Mouse (Mus musculus): ENCODE measurements around the gene Cftr.

Cftr gene

DNA sequence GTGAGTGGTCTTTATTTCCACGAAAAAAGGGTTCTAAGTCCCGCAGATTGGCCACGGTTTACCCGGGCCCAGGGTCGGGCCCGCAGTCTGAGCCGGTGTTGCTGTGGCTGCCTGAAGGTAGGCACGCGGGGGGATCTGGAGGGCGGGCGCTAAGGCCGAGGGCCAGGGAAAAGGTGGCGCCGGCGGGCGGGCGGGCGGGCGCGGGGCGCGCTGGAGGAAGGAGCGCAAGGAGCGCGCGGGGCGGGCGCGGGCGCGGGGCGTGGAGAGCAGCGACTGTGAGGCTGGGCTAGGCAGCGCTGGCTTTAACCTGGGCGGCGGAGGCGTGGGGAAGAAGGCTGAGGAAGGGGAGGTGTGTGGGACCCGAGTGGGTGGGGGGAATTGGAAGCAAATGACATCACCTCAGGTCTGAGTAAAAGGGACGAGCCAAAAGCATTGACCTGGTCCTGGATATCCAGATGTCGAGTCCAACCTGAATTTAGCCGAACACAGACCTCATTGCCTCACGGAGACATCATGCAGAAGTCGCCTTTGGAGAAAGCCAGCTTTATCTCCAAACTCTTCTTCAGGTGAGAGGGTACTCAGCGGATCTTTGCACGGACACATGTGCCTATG is at the start of gene Cftr:
TSS of gene Cftr (plus strand) at position 377 of the 612 bp plus-strand sequence.
- no peak for DNase-seq (ENCODE audit: low read depth, low spot score)

DNA sequence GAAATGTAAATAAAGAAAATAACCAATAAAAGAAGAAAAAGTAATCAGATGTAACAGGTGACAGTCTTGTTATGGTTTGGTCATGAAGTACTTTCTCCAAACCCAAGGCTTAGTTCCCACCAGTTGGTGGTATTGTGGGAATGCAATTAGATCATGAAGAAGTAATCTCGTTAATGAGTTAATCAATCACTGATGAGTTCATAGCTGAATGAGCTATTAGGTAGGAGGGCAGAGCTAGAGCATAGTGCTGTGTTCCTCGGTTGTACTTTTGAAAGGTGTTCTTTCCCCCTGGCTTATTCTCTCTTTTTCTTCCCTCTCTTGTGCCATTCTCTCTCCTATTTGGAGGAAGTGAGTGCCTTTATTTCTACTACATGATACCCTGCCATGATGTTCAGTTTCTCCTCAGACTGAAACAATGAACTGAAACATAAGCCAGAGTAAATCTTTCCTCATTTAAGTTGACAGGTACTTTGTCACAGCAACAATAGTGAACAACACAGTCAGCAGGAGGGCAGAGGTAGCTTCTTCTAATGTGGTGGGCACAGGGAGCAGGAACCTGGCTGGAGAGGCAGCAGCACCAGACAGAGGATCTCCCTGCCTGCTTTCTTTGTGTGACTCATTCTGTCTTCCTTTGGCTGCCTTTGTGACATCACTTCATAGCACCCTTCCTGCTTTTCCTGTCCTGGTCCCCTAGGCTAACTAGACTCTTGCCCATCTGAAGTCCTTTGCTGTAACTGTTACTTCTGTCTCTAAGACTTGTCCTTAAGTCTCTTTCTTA is 43.1 kb upstream of the Cftr start:
- DNase-seq (ENCODE audit: low read depth, low spot score): no peak

DNA sequence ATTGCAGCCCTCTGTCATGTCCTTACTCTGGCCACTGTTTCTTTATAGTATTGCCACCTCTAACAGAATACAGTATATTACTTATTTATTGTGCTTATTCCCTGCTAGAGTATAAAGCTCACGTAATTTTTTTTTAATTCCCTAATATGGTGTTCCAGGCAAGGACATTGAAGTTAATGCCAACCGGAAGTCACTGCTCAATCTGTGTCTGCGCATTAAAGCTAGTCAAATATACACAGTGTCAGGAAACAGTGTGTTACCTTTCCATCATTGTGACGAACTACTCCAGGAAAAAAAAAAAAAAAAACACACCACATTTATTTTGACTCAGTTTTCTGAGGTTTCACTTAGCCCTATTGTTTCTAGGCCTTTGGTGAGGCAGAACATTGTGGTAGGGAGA is 42.4 kb upstream of the Cftr start:
- DNase-seq (ENCODE audit: low read depth, low spot score): no peak

DNA sequence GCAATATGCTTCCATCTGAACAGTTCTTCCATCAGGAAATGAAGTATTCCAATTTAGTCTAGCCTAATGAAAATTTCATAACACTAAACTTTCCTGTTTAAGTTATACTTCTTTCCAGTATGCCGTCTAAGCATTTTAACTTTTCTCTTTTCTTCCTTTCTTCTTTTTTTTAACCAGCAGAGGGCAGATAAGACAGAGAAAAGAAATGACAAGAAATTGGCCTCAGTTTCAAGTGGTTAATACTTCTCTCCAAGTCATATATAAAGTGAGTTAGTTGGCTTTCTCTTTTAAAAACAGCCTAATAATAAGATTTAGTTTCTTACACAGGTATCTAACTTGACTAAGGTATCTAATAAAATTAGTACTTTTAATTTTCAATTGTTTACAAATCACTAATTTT is 35.2 kb upstream of the Cftr start:
- no peak for DNase-seq (ENCODE audit: low read depth, low spot score)

DNA sequence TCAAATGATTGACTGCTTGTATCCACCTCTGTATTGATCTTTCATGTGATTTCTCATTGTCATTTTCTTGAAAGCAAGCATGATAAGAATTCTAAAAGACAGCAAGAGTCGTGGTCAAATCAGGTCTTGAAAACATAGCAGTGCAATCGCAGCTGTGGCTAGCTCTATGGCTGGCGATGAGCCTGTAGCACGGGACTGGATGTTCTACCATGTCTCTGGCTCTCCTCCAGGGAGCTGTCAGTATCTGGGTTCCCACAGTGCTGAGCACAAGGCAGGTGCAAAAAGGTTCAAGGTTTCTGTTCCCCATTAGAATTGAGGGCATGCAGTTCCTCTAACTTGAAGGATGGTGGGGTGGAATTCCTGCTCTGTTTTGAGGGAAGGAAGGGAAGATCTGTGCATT is 17.5 kb upstream of the Cftr start:
- DNase-seq (ENCODE audit: low read depth, low spot score): no peak

DNA sequence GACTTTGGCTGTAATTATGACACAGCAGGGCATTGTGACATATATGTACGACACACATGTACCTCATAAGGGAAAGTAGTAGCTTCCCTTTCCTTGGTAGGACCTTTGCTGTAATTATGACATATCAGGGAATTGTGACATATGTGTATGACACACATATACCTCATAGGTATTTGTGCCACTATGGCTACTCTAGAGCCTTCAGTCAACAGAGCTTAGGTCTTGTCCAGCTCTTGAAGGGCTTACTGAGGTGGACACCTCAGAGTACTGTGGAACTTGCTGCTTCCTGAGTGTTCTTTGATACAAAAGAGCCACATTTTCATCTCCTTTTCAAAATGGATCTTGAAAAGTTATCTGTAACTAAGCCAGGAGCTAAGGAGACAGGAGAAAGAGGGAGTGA is 869 bp upstream of the Cftr start:
- no peak for DNase-seq (ENCODE audit: low read depth, low spot score)

DNA sequence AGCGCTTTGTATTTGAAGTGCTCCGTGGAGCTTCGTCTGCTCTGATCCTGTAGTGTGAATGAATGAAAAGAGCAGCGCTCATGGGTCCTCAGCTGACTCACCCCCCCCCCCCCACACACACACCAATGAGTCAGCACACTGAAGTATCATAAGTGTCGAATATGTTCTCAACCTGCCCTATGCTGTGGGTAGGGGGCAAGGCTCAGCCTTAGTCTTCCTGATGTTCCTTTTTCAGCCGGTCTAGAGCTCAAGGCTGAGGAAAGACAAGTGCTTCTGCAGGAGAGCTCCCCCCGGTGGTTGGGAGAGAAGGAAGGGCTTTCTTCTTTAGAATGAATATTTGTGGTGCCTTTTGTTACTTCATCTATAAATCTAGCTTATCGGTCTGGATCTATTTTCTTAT is 1.1 kb downstream of the Cftr start:
- DNase-seq (ENCODE audit: low read depth, low spot score): no peak

DNA sequence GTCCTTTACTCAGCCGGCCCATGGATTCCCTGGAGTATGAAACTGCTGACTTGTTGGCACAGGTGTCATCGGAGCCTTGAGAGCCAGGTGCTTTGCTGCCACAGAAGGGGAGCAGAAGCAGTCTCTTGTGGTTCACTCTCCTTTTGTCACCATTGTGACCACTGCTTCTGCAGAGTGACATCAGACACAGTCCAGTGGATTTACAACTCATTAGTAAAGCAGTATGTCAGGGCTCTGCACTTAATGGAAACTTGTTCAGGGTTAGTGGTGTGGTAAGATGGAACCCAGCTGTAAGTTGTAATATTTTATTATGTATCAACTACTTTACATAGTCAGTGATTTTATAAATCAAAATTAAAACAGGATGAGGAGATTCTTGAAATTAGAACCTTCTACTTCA is 7.0 kb downstream of the Cftr start:
- no peak for DNase-seq (ENCODE audit: low read depth, low spot score)

DNA sequence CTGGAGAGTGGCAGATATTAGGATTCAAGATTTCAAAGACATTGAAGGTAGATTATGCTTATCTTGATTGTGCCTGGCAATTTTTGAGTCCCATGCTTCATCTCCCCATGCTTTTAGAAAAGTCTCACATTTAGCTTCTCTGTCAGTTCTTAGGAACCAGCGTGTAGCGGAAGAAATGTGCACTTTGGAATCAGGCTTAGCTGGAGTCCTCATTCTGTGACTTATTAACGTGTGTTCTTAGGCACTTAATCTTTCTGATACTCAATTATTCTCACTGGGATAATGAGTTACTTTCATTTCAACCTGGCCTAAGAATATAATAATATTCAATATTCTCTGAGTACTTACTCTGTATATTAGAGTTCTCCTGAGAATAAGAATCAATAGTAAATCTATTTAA is 10.2 kb downstream of the Cftr start:
- no peak for DNase-seq (ENCODE audit: low read depth, low spot score)

DNA sequence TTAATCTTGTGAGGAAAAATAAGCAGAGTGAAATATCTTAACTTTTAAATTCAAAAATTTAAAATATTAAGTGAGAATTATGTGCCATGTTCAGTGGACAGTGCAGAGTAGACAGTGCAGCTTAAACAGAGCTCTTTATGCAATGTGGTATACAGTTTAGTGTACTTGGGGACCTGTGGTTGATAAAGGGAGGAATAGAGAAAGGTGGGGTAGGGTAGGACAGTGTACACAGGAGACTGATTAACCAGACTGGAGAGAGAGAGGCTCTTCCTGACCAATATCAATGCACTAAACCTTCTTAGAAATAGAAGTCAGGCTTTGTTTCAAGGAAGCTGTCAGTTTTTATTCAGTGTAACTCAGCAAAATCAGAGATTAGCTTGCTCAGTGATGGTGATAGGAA is 12.4 kb downstream of the Cftr start:
- DNase-seq (ENCODE audit: low read depth, low spot score): no peak

DNA sequence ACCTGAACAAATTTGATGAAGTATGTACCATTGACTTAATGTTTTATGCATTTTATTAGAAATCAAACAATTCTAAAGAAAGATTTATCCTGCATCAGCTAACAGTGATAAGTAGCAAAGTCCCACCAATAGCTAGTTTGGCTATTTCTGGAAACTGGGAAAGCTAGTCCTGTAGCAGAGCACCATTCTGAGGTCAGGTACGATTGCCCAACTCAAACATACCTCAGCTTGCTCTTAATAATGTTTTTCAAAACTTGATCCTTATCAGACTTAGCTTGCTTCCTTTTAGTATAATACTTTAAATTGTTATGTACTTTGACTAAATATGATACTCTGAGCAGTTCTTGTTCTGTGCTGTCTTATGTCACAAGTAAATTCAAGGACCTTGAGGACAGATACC is 50.2 kb downstream of the Cftr start:
- DNase-seq (ENCODE audit: low read depth, low spot score): no peak

DNA sequence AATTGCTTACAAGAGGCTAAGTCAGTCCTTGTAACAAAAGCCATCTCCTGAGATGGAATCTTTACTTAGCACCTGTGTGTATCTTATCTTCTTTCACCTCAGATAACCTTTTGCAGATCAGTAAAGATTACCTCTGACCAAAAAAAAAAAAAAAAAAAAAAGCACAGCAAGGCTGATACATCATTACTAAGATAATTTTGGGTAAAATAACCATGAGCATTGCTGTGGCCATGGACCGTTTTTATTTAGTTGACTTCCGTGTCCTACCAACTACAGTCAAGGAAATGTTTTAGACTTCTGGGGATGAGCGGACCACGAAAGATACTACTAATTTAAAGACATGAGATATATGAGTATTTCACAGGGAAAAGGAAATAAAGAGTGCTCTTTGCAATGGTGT is 52.7 kb downstream of the Cftr start:
- DNase-seq (ENCODE audit: low read depth, low spot score): no peak

DNA sequence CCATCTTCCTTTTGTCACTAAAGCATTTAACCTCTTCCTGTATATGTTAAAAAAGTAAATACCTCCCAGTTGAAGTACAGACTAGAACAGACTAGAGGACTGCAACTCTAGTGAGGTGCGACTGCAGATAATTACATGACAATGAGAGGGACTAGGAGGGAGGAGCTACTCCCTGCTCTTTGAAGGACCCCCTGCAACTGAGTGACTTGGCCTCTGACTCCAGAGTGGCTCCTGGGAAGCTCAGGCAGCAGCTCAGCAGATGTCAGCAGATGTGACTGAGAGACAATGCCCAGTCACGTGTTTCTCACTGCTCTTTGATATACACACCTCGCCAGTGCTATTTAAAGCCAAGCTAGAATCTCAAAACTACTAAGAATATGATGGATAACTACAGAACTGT is 54.7 kb downstream of the Cftr start:
- DNase-seq (ENCODE audit: low read depth, low spot score): no peak

DNA sequence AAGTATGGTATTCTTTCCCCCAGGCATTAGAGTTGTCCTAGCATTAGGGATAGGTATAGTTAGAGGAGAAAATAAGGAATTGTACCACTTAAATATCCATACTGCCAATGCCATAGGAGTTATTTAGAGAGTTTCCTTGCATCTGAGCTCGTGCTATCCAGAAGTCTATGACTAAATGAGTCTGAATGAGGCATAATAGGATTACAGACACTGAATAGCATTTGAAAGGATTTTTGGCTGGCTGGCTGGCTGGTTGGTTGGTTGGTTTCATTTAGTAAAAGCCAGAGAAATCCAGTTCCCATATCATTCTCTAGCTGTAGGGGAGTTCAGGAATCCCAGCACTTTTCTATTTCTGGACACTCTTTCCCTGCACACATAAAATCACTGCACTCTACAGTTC is 76.0 kb downstream of the Cftr start:
- no peak for DNase-seq (ENCODE audit: low read depth, low spot score)

DNA sequence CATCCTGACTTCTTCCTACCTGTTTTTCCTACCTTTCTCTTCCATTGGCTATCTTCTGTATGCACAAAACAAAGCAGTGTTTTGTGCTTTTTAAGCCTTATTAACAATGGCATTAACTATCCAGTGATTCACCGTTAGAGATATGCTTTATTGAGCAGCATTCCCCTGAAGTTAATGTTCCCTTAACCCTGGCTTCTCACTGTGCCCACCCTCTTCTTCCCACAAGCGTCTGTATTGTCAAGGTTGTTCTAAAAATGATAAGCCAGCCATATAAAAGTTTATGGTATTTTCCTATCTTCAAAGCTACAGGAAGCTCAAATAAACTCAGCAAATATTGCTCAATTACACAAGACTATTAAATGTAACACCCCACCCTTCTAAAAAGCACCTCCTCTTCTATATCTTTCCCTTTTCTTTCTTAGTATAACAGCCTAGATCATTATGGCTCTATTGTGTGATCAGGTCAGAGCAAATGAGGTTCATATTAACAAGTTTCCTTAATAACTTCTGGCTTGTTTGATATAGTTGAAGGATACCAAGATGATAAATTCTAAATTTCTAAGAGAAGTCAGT is 77.5 kb downstream of the Cftr start:
- no peak for DNase-seq (ENCODE audit: low read depth, low spot score)

DNA sequence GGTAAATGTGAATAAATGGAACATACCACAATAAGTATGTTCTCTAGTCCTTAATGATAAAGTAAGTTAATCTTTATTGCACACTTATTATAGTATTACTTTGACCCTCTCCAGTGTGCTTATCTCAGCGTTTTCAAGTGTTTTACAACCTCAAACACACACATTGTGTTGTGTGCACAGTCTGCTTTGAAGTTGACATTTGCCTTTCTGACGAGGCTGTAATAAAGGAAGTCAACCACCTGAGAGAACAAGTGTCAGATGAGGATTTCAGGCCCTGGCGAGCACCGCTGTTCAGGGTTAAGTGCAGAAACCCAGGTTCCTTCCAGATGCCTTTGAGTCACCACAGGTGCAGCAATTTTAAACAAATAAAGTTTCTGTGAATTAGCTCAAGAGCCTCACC is 78.0 kb downstream of the Cftr start:
- no peak for DNase-seq (ENCODE audit: low read depth, low spot score)

DNA sequence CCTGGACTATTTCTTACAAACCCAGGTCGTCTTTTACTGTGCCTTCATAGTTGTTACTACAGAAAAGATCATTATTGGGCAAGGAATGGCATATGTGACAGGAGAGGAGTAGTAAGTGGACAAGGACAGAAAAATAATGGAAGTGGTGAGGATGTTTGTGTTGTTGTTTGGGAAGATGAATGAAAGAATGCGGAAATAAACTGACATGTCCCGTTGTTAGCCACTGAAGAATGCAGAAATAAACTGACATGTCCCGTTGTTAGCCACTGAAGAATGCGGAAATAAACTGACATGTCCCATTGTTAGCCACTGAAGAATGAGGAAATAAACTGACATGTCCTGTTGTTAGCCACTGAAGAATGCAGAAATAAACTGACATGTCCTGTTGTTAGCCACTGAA is 84.1 kb downstream of the Cftr start:
- DNase-seq (ENCODE audit: low read depth, low spot score): no peak

DNA sequence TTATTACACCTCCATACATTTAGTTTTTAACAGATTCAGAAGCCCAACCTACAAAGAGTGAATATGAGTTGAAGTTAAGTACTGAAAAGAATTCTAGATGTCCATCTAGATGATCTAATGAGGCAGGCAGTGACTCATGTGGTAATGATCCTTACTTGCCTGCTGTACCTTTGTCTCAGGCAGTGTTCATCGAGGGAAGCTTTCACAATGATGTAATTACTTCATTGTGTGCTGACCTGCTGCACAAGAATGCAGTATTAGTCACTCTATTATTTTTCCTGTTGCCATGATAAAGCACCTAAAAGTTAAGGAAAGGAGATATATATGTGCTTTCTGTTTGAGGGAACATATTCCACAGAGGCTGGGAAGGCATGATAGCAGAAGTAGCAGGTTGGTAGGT is 100.5 kb downstream of the Cftr start:
- no peak for DNase-seq (ENCODE audit: low read depth, low spot score)

DNA sequence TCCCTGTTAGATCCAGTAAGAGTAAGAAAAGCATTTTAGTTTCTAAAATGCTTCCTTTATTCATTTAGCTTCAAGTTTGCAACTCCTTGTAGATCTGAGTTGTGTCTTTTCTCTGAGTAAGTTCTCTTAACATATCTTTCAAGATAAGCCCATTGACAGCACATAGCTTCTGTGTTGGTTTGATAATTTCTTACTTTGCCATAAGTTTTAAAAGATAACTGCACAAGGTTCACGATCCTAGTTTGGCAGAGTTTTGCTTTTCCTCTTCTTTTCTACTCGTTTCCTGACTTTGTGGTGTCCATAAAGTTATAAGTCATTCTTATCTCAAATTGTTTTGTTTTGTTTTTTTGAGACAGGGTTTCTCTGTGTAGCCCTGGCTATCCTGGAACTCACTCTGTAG is 130.3 kb downstream of the Cftr start:
- DNase-seq (ENCODE audit: low read depth, low spot score): no peak

DNA sequence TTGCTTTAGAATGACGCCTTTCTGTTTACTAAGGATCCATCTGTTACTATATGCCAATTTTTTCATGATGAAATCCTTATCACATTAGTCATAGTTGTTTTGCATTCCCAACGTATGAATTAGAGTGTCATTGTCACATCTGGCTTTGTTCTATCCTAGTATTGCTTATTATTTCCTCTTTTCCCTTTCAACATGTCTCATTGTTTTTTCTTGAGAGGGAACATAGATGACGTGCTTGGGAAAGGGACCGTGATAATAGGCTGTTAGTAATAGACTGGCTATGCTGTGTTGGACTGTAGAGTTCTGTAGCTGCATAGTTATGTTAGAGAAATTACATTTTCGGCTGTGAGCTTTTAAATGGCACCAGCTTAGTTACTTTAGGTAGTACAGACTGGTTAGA is 131.6 kb downstream of the Cftr start:
- DNase-seq (ENCODE audit: low read depth, low spot score): no peak

DNA sequence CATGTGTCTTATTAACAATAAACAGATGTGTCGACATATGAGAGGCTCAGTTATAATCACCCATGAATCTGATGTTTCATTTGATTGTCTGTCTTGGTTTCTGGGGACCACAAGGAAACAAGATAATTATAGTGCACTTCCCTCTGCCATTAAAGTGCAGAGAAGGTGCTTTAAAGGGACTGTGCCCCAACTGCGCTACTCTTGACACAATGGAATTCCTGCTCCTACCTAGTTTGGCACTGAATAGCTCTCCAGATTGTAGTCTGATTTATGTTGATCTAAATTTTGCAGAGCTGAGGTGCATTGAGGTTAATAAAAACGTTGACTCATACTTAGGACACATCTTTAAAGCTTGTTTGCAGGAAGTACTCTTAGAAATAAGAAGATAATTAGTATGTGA is 132.7 kb downstream of the Cftr start:
- DNase-seq (ENCODE audit: low read depth, low spot score): no peak

DNA sequence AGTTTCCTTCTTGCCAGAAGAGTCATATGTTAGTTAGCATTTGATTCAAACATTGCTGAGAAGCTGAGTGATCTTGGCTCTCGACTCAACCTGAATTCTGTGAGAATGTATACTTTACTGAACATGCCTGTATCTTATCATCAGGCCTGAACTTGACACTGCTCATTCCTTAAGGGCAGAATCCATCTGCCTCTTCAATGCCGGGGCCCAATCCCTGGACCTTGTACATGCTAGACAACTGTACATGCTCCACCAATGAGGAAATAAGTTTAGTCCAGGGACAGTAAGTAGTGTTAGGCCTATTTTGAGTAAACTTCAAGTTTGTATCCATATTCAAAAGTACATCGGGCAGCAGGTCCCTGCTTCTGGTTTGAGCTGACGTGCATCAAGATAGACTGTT is 134.6 kb downstream of the Cftr start:
- DNase-seq (ENCODE audit: low read depth, low spot score): no peak

DNA sequence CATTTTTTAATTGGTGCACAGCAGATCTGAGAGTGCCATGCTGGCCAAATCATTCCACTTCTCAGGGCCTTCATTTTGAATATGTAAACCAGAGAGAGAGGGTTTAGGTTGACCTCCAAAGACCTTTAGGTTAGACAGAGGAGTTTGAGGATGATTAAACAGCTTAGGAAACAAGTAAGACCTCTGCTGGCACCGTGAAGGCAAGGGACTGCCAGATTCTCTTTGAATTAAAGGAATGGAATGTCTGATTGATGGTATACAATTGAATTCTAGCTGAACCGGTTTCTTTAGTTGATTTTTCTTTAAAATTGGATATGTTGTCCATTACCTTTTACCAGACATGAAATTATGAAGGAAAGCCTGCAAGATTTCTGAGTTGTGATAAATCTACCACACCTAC is 140.5 kb downstream of the Cftr start:
- DNase-seq (ENCODE audit: low read depth, low spot score): no peak
